Mouse (Mus musculus) heart, embryonic 11.5 days (tissue): ENCODE data around the gene Foxo6. TPM values are rescaled to one million over a fixed set of nuclear protein-coding genes. Genes with fewer than 3 reads are reported as not detected.
A peak's percentile ranks its signal among the peaks of the same experiment; 100 is the strongest.

Experiments
- ATAC-seq: fragments of 200-750 bp; cut with Nextera tagmentation; replicated peaks from 2 replicates; pipeline ENCODE4 v1.8.0; 2017; ENCODE audit warnings: moderate library complexity; ENCODE audit not compliant: insufficient number of reproducible peaks, low FRiP score, low TSS enrichment
- H3K27ac ChIP-seq: fragments of 300-500 bp; sonication (generic); 2 replicates; pipeline ENCODE4 v1.5.1; 2014; ENCODE audit warnings: mild to moderate bottlenecking, low read depth, low read length
- H3K27me3 ChIP-seq: fragments of 300-500 bp; sonication (generic); 2 replicates; pipeline ENCODE4 v1.6.1; 2014; ENCODE audit warnings: mild to moderate bottlenecking, low read length, mixed read lengths; ENCODE audit not compliant: control insufficient read depth, insufficient read depth
- H3K36me3 ChIP-seq: fragments of 300-500 bp; sonication (generic); 2 replicates; pipeline ENCODE4 v1.6.1; 2014; ENCODE audit warnings: mild to moderate bottlenecking, low read length, moderate library complexity, mixed read lengths; ENCODE audit not compliant: control insufficient read depth, insufficient read depth
- H3K4me1 ChIP-seq: fragments of 300-500 bp; sonication (generic); 2 replicates; pipeline ENCODE4 v1.6.1; 2014; ENCODE audit warnings: low read length; ENCODE audit not compliant: control insufficient read depth, insufficient read depth
- H3K4me2 ChIP-seq: fragments of 300-500 bp; sonication (generic); 2 replicates; pipeline ENCODE4 v1.6.1; 2014; ENCODE audit warnings: mild to moderate bottlenecking, moderate library complexity
- H3K4me3 ChIP-seq: fragments of 300-500 bp; sonication (generic); 2 replicates; pipeline ENCODE4 v1.5.1; 2014; ENCODE audit warnings: low read depth, low read length
- H3K9ac ChIP-seq: fragments of 300-500 bp; sonication (generic); 2 replicates; pipeline ENCODE4 v1.6.1; 2014; ENCODE audit warnings: mild to moderate bottlenecking, low read depth, low read length, moderate library complexity
- H3K9me3 ChIP-seq: fragments of 300-500 bp; sonication (generic); replicated peaks from 2 replicates; pipeline ENCODE4 v1.6.1; 2016; ENCODE audit warnings: low read length; ENCODE audit not compliant: control insufficient read depth
- WGBS: fragments of 180-500 bp; shearing (Covaris S2); extraction: QIAGEN DNeasy Blood & Tissue Kit; methylation state at CpG from one replicate; pipeline ENCODE4 v1.1.7; 2014; ENCODE audit not compliant: insufficient replicate concordance; 5-methylcytosine and 5-hydroxymethylcytosine counted together
- polyA plus RNA-seq: library from polyadenylated mRNA; unstranded; fragments of >200 nt; fragmentation: Nextera tagmentation; extraction: Ambion mirVana; gene quantifications from 2 replicates; pipeline ENCODE4 v1.2.1, GENCODE M21; 2014

The Foxo6 gene
- polyA plus RNA-seq, 1 experiment from 2014 or later = 0.29 TPM

- Histone ChIP-seq H3K9me3 (no peaks in the 10 kb centered on the region), H3K27ac (no peak overlapping the region), H3K36me3 (no peaks in the 10 kb centered on the region), H3K4me2 (no peak overlapping the region), H3K4me3 (no peak overlapping the region), H3K27me3 (peaks cover 29% of the 10 kb centered on the region), H3K4me1 (peaks cover 15% of the 10 kb centered on the region), H3K9ac (no peak overlapping the region)
- ATAC-seq = no peak
- 19% methylated on average over 5 of the region's 5 CpGs for WGBS
These were observed 3.3 kb upstream of the Foxo6 start for GRCm38 (mm10) chr4:120290486-120290885.

DNA sequence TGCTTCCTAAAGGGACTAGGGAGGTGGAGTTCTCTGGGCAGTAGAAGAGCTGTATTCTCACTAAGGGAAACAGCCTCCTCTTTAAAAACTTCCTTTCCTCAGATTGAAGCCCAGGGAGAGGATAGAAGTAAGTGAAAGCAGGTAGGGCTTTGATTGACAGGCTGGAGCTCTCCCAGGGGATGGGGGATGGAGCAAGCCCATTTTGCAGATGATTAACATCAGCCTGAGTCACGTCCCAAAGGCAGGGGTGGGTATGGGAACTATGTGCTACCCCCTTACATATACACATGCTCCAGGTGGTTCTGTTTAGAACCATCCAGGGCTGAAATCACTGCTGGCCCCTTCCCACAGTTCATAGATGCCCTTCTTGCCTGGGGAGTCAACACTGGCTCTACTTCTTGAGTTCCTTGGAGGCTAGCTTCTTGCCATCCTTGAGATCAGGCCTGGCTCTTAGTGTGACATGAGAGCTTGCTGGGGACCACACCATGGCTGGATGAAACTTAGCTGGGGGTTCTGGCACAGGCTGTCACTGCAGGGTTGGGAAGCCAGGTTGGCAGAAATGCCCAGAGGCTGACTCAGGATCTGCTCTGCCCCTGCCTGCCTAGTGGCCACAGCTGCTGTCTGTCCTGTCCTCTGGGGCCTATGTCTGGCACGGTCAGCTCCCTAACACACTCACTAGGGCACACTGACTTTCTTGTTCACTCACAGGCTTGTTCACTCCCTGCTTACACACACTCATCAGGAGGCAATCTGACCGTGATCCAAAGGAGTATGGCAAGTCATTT is 2.2 kb upstream of the Foxo6 start:
- H3K4me1 ChIP-seq = peaks cover 15% of the 10 kb centered on the region
- H3K4me3 ChIP-seq = no peak overlapping the region
- WGBS = 47% methylated on average over 3 of the region's 3 CpGs
- no peaks in the 10 kb centered on the region for H3K9me3 ChIP-seq
- H3K27me3 ChIP-seq = peaks cover 40% of the 10 kb centered on the region
- no peak overlapping the region; the same call in 1 of the 2 replicates for H3K27ac ChIP-seq
- H3K4me2 ChIP-seq = no peak overlapping the region
- H3K9ac ChIP-seq = no peak overlapping the region
- no peaks in the 10 kb centered on the region for H3K36me3 ChIP-seq
- ATAC-seq = no peak

DNA sequence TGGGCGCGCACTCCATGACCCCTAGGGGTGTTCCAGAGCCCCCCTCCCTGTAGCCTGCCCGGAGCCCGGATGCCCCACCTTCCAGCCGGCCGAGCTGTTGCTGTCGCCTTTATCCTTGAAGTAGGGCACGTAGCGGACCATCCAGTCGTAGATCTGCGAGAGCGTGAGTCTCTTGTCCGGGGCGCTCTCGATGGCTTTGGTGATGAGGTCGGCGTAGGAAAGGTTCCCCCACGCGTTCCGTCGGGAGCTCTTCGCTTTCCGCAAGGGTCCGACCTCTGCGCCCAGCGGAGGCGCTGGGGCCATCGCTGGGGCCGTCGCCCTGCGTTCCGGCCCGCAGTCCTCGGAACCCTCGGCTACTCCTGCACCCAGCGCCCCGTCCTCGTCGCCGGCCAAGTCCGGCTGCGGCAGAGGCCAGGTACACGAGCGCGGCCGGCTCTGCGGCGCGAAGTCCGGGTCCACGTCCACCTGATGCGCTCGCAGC is 348 bp downstream of the Foxo6 start:
- under 1% methylated on average over 53 of the region's 53 CpGs for WGBS
- peak overlapping the region; percentile 69 for H3K9ac ChIP-seq
- H3K4me1 ChIP-seq = peaks cover 31% of the 10 kb centered on the region
- ATAC-seq = no peak
- peaks cover 63% of the 10 kb centered on the region for H3K27me3 ChIP-seq
- no peak overlapping the region for H3K27ac ChIP-seq
- no peaks in the 10 kb centered on the region for H3K9me3 ChIP-seq
- peak overlapping the region; percentile 100 for H3K4me2 ChIP-seq
- peak overlapping the region; percentile 68 for H3K4me3 ChIP-seq
- no peaks in the 10 kb centered on the region for H3K36me3 ChIP-seq

DNA sequence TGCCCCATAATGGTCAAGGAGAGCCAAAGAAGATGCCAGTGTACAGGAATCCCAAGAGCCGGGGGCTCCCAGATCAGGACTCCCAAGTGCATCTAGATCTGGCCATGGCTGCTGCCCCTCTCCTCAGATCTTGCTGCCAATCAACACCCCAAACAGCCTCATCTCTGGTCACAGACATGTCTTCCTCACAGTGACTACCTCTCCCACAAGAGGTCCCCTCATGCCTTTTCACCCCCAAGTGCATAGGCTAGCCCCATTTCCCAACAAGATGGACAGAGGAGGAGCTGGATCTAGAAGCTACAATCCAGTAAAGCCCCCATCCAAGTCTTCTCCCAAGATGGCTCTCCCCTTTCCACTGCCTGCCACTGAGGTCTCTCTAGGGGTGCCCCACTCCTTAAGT is 1.4 kb downstream of the Foxo6 start:
- Histone ChIP-seq H3K4me3 (peak overlapping the region; percentile 68; the same call in 1 of the 2 replicates), H3K9ac (no peak overlapping the region), H3K4me2 (peak overlapping the region; percentile 100; the same call in 1 of the 2 replicates), H3K4me1 (peaks cover 31% of the 10 kb centered on the region), H3K27me3 (peaks cover 74% of the 10 kb centered on the region), H3K9me3 (no peaks in the 10 kb centered on the region), H3K27ac (no peak overlapping the region), H3K36me3 (no peaks in the 10 kb centered on the region)
- no peak for ATAC-seq
- WGBS = 100% methylated on average over 1 of the region's 1 CpGs

DNA sequence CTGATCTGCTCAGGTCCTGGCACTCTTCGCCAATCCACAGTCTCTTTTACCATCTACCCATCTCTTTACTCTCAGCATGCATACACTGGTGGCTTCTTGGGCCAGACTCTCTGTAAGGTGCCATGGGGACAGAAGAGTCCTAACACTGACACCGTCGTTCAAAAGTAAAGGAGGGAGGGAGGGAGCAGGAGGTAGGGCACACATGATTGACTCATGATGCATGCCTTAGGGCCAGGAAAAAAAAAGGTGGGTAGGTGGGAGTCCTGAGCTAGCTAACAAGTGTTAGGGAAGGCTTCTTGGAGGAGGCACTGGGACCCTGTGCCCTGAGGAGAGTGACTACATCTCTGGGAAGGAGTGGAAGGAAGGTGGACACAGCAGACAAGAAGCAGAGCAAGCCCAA is 1.9 kb downstream of the Foxo6 start:
- H3K27me3 ChIP-seq = peaks cover 76% of the 10 kb centered on the region
- no peak overlapping the region for H3K9ac ChIP-seq
- H3K4me2 ChIP-seq = no peak overlapping the region
- ATAC-seq = no peak
- 66% methylated on average over 3 of the region's 3 CpGs for WGBS
- H3K36me3 ChIP-seq = no peaks in the 10 kb centered on the region
- peaks cover 26% of the 10 kb centered on the region for H3K4me1 ChIP-seq
- H3K27ac ChIP-seq = no peak overlapping the region
- H3K4me3 ChIP-seq = no peak overlapping the region
- no peaks in the 10 kb centered on the region for H3K9me3 ChIP-seq

- Histone ChIP-seq H3K4me1 (peaks cover 26% of the 10 kb centered on the region), H3K36me3 (no peaks in the 10 kb centered on the region), H3K9me3 (no peaks in the 10 kb centered on the region), H3K4me3 (no peak overlapping the region), H3K27me3 (peaks cover 71% of the 10 kb centered on the region), H3K4me2 (no peak overlapping the region), H3K27ac (no peak overlapping the region), H3K9ac (no peak overlapping the region)
- 63% methylated on average over 1 of the region's 1 CpGs for WGBS
- no peak for ATAC-seq
These were observed 3.0 kb downstream of the Foxo6 start for GRCm38 (mm10) chr4:120284187-120284586.

- ATAC-seq = peak; percentile 28
- WGBS = 8% methylated on average over 6 of the region's 6 CpGs
- no peak overlapping the region for H3K27ac ChIP-seq
These were observed 4.0 kb downstream of the Foxo6 start for GRCm38 (mm10) chr4:120283141-120283540.

GRCm38 (mm10) chr4:120282568-120283091 is 4.5 kb downstream of the Foxo6 start:
- no peak for ATAC-seq
- no peaks in the 10 kb centered on the region for H3K9me3 ChIP-seq

More at GRCm38 (mm10) chr4:120283141-120283540, 4.0 kb downstream of the Foxo6 start:
- Histone ChIP-seq H3K4me3 (peak overlapping the region; percentile 50), H3K36me3 (no peaks in the 10 kb centered on the region), H3K9ac (peak overlapping the region; percentile 69), H3K4me2 (peak overlapping the region; percentile 96), H3K4me1 (peaks cover 26% of the 10 kb centered on the region), H3K9me3 (no peaks in the 10 kb centered on the region), H3K27me3 (peaks cover 65% of the 10 kb centered on the region)

More at GRCm38 (mm10) chr4:120282568-120283091, 4.5 kb downstream of the Foxo6 start:
- peak overlapping the region; percentile 50 for H3K4me3 ChIP-seq
- H3K27ac ChIP-seq = no peak overlapping the region
- H3K27me3 ChIP-seq = peaks cover 65% of the 10 kb centered on the region
- H3K36me3 ChIP-seq = no peaks in the 10 kb centered on the region
- WGBS = 2% methylated on average over 40 of the region's 47 CpGs
- H3K4me1 ChIP-seq = peaks cover 27% of the 10 kb centered on the region
- H3K4me2 ChIP-seq = peak overlapping the region; percentile 96
- peak overlapping the region; percentile 69 for H3K9ac ChIP-seq
